Comparison of ENCODE assay signal across 22 mouse cellular contexts in genomic region chr5:120671865-120672264, GRCm38 (mm10). TPM values are rescaled to one million over a fixed set of nuclear protein-coding genes. Genes with fewer than 3 reads are reported as not detected.
"Had no signal": no experiment of that assay in that cellular context is flagged by ENCODE, and none has a peak within 500 bp of the region (broad histone marks: within the 10 kb centered on the region; RNA-seq: fewer than 3 reads in every experiment).

No protein-coding gene starts in this region.

- H3K4me1 ChIP-seq: neural tube, embryonic 15.5 days had no signal

- H3K27me3 ChIP-seq: stomach, embryonic 15.5 days had no signal

- H3K4me2 ChIP-seq: neural tube, embryonic 12.5 days; neural tube, embryonic 13.5 days; neural tube, embryonic 15.5 days; stomach, embryonic 15.5 days had no signal

- DNase-seq: retina, postnatal 1 day; right cerebral cortex, adult 18-20 months; right cerebral cortex, postnatal 14 days; right cerebral cortex, postnatal 25 days; right cerebral cortex, postnatal 4 days; spleen, adult 18-20 months; thymus, adult 18-20 months; thymus, postnatal 14 days; thymus, postnatal 25 days; thymus, postnatal 36 days; thymus, postnatal 4 days had no signal

- H3K27ac ChIP-seq: neural tube, embryonic 12.5 days; neural tube, embryonic 13.5 days; neural tube, embryonic 15.5 days; stomach, embryonic 15.5 days; stomach, postnatal 0 days had no signal

- H3K36me3 ChIP-seq: neural tube, embryonic 12.5 days; neural tube, embryonic 13.5 days; neural tube, embryonic 15.5 days; stomach, embryonic 15.5 days had no signal

- H3K4me3 ChIP-seq: neural tube, embryonic 12.5 days; neural tube, embryonic 13.5 days; neural tube, embryonic 15.5 days; stomach, embryonic 15.5 days had no signal

- H3K9ac ChIP-seq: neural tube, embryonic 12.5 days; neural tube, embryonic 13.5 days; neural tube, embryonic 15.5 days; stomach, embryonic 15.5 days had no signal

- H3K9me3 ChIP-seq: neural tube, embryonic 12.5 days; neural tube, embryonic 13.5 days; neural tube, embryonic 15.5 days; stomach, embryonic 15.5 days had no signal

RNA-seq across cellular contexts. Expression of gene Cfap73, which starts 37.8 kb away (rescaled TPM):
- total RNA-seq: neutrophil, adult 5-6 weeks had no signal
- polyA plus RNA-seq: neural tube, embryonic 12.5 days; neural tube, embryonic 13.5 days; small intestine, adult 2 months; spleen, adult 2 months; stomach, embryonic 14.5 days; stomach, embryonic 15.5 days; stomach, embryonic 16.5 days; urinary bladder, adult 2 months had no signal
